Mouse (Mus musculus): ENCODE measurements around the gene Atp13a1. TPM values are rescaled to one million over a fixed set of nuclear protein-coding genes. Genes with fewer than 3 reads are reported as not detected.

Gene Atp13a1
- 50.6 and 51.6 TPM in 2 replicates for polyA plus RNA-seq (2012; rRNA removed)

GRCm38 (mm10) chr8:69790773-69791367, at the start of gene Atp13a1, which contains the start of gene Zfp866:
Gene Atp13a1 (plus strand): TSS chr8:69791163.
Gene Zfp866 (minus strand): TSS chr8:69791178.
- DNase-seq (ENCODE audit: extremely low spot score in 1 of 2, low spot score in 1 of 2) = peak; percentile 81 to 92

GRCm38 (mm10) chr8:69741231-69741630, 49.7 kb upstream of the Atp13a1 start:
- DNase-seq (ENCODE audit: extremely low spot score in 1 of 2, low spot score in 1 of 2) = no peak

DNA sequence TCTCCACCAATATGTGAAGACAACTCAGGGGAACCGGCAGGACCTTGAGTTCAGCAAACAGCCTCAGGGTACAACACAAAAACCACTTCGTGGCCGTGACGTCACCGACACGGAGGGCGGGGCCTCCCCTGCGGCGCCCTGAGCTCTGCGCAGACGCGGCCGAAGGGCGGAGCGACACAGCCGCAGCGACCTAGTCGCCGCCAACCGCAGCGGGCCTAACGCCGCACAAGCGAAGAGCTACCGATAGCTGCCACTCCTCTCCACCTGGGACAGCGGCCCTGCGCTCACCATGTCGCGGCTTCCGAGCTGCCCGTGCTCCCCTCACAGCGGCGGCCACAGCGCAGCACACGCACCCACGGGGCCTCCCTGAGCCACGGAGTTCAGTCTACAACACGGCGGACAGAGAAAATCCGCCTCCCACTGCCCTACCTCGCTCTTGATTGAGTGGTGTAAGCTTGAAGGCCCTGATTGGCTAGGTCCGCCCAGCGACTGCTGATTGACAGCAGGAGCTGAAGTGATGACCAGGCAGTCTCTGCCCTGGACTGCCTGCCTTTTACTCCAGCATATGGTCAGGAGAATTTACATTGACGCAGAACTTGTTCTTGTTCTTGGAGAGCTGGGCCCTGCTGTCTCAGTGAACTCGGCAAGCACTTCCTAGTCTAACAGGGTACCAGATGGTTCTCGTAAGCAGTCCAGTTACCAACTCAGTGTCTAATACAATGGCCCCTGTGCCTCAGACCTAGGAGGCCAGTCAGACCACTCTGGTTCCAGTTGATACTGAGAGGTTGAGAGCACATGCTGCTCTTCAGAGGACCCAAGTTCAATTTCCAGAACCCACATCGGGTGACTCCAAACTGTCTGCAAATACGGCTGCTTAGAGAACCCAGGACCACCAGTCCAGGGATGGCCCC, 41.2 kb upstream of the Atp13a1 start, which contains the start of gene Zfp963:
Gene Zfp963, minus strand, starts transcription at position 427 of the 911 bp plus-strand sequence.
- peak; percentile 90 to 95 for DNase-seq (ENCODE audit: extremely low spot score in 1 of 2, low spot score in 1 of 2)

DNA sequence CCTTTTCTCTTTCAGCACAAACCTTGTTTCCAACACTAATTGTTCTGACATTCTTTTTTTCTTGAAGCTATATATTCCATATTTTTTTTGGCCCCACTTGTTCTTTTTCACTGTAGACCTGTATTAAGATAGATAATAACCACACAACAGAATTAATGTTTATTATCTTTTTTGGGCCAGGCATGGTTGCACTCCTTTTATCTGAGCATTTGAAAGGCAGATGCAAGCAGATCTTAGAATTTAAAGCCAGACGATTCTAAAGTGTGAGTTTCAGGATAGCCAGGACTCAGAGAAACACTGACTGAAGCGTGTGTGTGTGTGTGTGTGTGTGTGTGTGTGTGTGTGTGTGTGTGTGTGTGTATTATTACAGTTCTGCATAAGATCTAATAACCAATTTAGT, 38.5 kb upstream of the Atp13a1 start:
- DNase-seq (ENCODE audit: extremely low spot score in 1 of 2, low spot score in 1 of 2) = no peak

- DNase-seq (ENCODE audit: extremely low spot score in 1 of 2, low spot score in 1 of 2) = no peak
These were observed 32.6 kb upstream of the Atp13a1 start for GRCm38 (mm10) chr8:69758316-69758715.

- DNase-seq (ENCODE audit: extremely low spot score in 1 of 2, low spot score in 1 of 2) = no peak
These were observed 29.0 kb upstream of the Atp13a1 start for GRCm38 (mm10) chr8:69761814-69762445.

- DNase-seq (ENCODE audit: extremely low spot score in 1 of 2, low spot score in 1 of 2) = no peak
These were observed 19.7 kb upstream of the Atp13a1 start for GRCm38 (mm10) chr8:69771221-69771620.

DNA sequence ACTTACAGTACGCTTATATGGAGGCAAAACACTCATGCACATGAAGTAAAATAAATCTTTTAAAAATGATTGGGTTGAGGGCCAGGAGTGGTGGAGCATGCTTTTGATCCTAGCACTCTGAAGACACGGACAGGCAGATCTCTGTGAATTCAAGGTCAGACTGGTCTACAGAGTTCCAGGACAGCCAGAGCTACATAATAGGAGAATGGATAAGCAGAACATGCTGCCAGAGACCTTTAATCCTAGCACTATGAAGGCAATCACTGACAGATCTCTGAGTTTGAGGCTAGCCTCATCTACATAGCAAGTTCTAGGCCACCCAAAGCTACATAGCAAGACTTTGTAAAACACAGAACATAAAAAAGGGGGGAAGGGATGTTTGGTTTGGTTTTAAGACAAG, 18.9 kb upstream of the Atp13a1 start:
- DNase-seq (ENCODE audit: extremely low spot score in 1 of 2, low spot score in 1 of 2) = no peak

DNA sequence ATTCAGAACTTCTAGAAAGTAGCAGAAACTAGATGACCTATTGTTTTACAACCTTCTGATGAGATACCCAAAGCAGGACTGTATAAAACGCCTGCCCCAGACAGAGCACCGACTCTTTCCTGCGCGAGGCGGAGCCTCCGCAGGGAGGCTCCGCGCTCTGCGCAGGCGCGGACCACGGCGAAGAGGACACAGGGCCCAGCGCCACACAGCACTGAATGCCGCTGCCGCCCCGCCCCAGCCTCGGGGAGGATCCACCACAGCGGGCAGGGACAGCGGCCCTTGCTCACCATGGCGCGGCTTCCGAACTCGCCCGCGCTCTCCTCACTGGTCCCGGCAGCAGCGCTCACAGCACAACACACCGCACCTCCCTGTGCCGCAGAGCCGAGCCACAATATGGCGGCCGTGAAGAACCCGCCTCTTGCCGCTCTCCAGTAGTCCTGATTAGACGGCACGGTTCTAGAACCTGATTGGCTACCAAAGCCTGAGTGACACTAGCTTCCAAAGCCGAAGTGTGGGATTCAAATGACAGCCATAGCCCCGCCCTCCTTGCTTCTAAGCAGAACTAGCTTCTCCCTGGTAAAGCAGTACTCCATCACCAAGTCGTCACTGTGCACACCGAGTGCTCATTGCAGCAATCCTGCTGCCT, 16.3 kb upstream of the Atp13a1 start, which contains the start of gene Gm20422:
Gene Gm20422, minus strand, starts transcription at position 384 of the 646 bp plus-strand sequence.
- peak; percentile 90 for DNase-seq (ENCODE audit: extremely low spot score in 1 of 2, low spot score in 1 of 2)

DNA sequence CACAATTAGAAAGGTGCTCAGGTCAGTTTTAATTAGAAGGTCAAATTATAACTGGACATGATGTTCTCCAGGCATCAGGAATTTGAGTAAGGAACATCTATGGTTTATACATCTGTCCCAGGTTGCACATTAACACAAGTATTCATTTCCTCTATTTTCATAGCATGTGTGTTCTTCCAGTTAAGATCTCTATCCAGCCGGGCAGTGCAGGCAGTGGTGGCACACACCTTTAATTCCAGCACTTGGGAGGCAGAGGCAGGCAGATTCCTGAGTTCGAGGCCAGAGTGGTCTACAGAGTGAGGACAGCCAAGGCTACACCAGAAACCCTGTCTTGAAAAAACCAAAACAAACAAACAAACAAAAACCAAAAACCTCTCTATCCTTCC, 15.8 kb upstream of the Atp13a1 start:
- DNase-seq (ENCODE audit: extremely low spot score in 1 of 2, low spot score in 1 of 2) = no peak

DNA sequence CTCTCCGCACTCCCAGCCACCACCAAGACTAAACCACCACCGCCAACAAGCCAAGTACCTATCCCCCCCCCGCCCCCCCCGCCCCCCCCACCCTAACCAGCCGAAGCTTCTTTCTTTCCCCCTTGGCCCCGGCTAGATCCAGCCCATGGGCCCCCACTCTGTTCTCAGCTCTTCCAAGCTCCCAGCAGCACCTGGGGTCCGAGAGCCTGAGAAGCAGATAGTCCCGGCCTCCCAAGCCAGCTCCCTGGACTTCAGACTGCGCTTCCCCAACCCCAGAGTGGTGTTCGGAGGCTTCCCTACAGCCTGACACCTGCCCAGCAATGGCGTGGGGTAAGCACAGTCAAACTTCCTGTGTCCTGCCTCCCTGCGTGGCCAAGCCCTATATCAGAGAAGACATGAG, 13.9 kb upstream of the Atp13a1 start:
- DNase-seq (ENCODE audit: extremely low spot score in 1 of 2, low spot score in 1 of 2) = no peak

- no peak for DNase-seq (ENCODE audit: extremely low spot score in 1 of 2, low spot score in 1 of 2)
These were observed 1.9 kb upstream of the Atp13a1 start for GRCm38 (mm10) chr8:69789105-69789504.

GRCm38 (mm10) chr8:69789731-69790130, 1.2 kb upstream of the Atp13a1 start:
- DNase-seq (ENCODE audit: extremely low spot score in 1 of 2, low spot score in 1 of 2) = no peak

GRCm38 (mm10) chr8:69790364-69790763, 599 bp upstream of the Atp13a1 start:
- DNase-seq (ENCODE audit: extremely low spot score in 1 of 2, low spot score in 1 of 2) = no peak

GRCm38 (mm10) chr8:69791415-69792068, 579 bp downstream of the Atp13a1 start:
- no peak for DNase-seq (ENCODE audit: extremely low spot score in 1 of 2, low spot score in 1 of 2)

GRCm38 (mm10) chr8:69793666-69794065, 2.7 kb downstream of the Atp13a1 start:
- DNase-seq (ENCODE audit: extremely low spot score in 1 of 2, low spot score in 1 of 2) = no peak

DNA sequence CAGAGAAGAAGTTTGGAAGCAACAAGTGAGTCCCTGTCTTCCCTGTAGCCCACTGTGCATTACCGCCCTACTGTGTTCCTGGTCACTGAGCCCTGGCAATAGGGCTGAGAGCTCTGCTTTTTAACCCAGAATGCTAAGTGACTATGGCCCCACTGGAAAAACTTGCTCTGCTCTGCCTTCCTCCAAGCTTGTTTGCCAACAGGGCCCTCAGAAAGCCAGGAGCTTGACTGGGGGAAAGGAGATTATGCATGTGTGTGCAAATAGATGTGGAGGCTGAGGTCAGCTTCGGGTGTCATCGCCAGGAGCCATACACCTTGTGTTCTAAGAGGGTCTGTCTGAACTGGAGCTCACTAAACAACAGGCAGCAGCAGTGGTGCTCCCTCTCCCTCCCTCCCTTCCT, 3.1 kb downstream of the Atp13a1 start:
- no peak for DNase-seq (ENCODE audit: extremely low spot score in 1 of 2, low spot score in 1 of 2)

DNA sequence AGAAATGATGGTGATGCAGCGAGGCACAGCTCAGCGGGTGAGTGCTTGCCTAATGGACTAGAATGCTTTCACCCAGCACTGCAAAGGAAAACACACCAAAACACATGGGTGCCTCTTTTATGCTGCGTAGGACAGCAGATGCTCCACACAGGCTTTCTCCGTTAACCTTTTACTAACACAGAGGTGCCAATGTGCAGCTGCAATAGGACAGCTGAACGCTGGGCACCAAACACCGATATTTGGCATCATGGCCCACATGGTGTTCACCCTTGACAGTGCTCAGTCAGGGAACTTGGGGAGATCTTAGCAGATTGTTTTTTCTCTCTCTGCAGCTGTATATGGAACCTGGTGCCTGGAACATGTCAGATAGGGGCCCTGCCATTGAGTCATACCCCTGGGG, 3.9 kb downstream of the Atp13a1 start:
- no peak for DNase-seq (ENCODE audit: extremely low spot score in 1 of 2, low spot score in 1 of 2)

DNA sequence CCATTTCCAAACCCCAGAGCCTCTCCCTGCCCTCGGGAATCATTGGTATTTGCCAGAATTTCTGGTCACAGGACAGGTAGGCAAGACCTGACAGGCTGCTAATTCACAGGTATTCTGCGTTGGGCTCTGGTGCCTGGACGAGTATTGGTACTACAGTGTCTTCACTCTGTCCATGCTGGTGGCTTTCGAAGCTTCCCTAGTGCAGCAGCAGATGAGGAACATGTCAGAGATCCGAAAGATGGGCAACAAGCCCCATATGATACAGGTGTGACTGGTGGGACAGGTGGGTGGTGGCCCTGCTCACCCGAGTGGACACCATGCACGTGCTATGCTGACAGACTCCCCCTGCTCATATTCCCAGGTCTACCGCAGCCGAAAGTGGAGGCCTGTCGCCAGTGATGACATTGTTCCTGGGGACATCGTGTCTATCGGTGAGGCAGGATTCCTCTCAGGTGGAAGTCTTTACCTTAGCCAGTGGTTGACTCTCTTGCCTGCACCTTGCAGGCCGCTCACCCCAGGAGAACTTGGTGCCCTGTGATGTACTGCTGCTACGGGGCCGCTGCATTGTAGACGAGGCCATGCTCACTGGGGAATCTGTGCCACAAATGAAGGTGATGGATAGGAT, 5.9 kb downstream of the Atp13a1 start:
- DNase-seq (ENCODE audit: extremely low spot score in 1 of 2, low spot score in 1 of 2) = no peak

DNA sequence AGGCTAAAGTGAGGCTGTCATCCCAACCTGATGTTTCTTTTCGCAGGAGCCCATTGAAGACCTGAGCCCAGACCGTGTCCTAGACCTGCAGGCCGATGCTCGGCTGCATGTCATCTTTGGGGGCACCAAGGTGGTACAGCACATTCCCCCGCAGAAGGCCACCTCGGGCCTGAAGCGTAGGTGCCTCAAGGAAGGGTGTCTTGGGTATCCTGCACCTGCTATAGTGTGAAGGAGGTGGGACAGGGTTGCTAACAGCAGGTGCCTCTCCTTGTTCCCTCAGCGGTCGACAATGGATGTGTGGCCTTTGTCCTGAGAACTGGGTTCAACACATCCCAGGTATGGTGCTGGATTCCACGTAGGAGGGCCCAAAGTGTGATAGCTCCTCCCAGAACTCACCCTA, 6.7 kb downstream of the Atp13a1 start:
- no peak for DNase-seq (ENCODE audit: extremely low spot score in 1 of 2, low spot score in 1 of 2)
